Mouse (Mus musculus): ENCODE measurements at regions not wholly inside any gene's neighbourhood (a gene's known extent, or its start where the extent isn't known, plus 50 kb on each side); places are given as distances from the start of the nearest gene placed in this dataset.

GRCm38 (mm10) chr1:128758294-128758801 is 166.3 kb upstream of the Cxcr4 start:
- DNase-seq (ENCODE audit: low spot score) (no peak), ATAC-seq (replicated peaks; ENCODE audit: low FRiP score) (no peak)
- H3K27ac ChIP-seq (ENCODE audit: low read depth, low read length), result no peak overlapping the region
- no peaks in the 10 kb centered on the region for H3K9me3 ChIP-seq (ENCODE audit: control insufficient read depth, low read length)
- H3K4me3 ChIP-seq (ENCODE audit: low read depth, low read length), result no peak overlapping the region
- 77% methylated on average over 13 of the region's 13 CpGs for WGBS
- no peak overlapping the region for H3K4me2 ChIP-seq
- no peaks in the 10 kb centered on the region for H3K36me3 ChIP-seq (ENCODE audit: control insufficient read depth, insufficient read depth, low read length)
- no peaks in the 10 kb centered on the region for H3K4me1 ChIP-seq (replicated peaks; ENCODE audit: control insufficient read depth, insufficient read depth, low read length)
- no peak overlapping the region for H3K9ac ChIP-seq (ENCODE audit: low read depth, low read length)
- H3K27me3 ChIP-seq (replicated peaks; ENCODE audit: control insufficient read depth, insufficient read depth, low read length), result no peaks in the 10 kb centered on the region

GRCm38 (mm10) chr1:128753427-128754012 is 161.4 kb upstream of the Cxcr4 start:
- Histone ChIP-seq H3K27me3 (replicated peaks; ENCODE audit: control insufficient read depth, insufficient read depth, low read length) (no peaks in the 10 kb centered on the region), H3K9me3 (ENCODE audit: control insufficient read depth, low read length) (no peaks in the 10 kb centered on the region), H3K4me1 (replicated peaks; ENCODE audit: control insufficient read depth, insufficient read depth, low read length) (no peaks in the 10 kb centered on the region), H3K27ac (ENCODE audit: low read depth, low read length) (no peak overlapping the region), H3K9ac (ENCODE audit: low read depth, low read length) (no peak overlapping the region), H3K4me2 (no peak overlapping the region), H3K4me3 (ENCODE audit: low read depth, low read length) (no peak overlapping the region), H3K36me3 (ENCODE audit: control insufficient read depth, insufficient read depth, low read length) (no peaks in the 10 kb centered on the region)
- no peak for DNase-seq (ENCODE audit: low spot score)
- 69% methylated on average over 3 of the region's 3 CpGs for WGBS
- ATAC-seq (replicated peaks; ENCODE audit: low FRiP score), result no peak

GRCm38 (mm10) chr1:128749437-128749994 is 157.4 kb upstream of the Cxcr4 start:
- H3K36me3 ChIP-seq (ENCODE audit: control insufficient read depth, insufficient read depth, low read length), result no peaks in the 10 kb centered on the region
- ATAC-seq (replicated peaks; ENCODE audit: low FRiP score) (no peak), DNase-seq (ENCODE audit: low spot score) (no peak)
- H3K27me3 ChIP-seq (replicated peaks; ENCODE audit: control insufficient read depth, insufficient read depth, low read length), result no peaks in the 10 kb centered on the region
- H3K9ac ChIP-seq (ENCODE audit: low read depth, low read length), result no peak overlapping the region
- no peaks in the 10 kb centered on the region for H3K9me3 ChIP-seq (ENCODE audit: control insufficient read depth, low read length)
- H3K4me2 ChIP-seq, result no peak overlapping the region
- WGBS, result 79% methylated on average over 5 of the region's 5 CpGs
- H3K4me1 ChIP-seq (replicated peaks; ENCODE audit: control insufficient read depth, insufficient read depth, low read length), result no peaks in the 10 kb centered on the region
- no peak overlapping the region for H3K4me3 ChIP-seq (ENCODE audit: low read depth, low read length)
- no peak overlapping the region for H3K27ac ChIP-seq (ENCODE audit: low read depth, low read length)

- Histone ChIP-seq H3K4me3 (ENCODE audit: low read depth, low read length) (no peak overlapping the region), H3K4me1 (replicated peaks; ENCODE audit: control insufficient read depth, insufficient read depth, low read length) (no peaks in the 10 kb centered on the region), H3K9me3 (ENCODE audit: control insufficient read depth, low read length) (no peaks in the 10 kb centered on the region), H3K4me2 (no peak overlapping the region), H3K27ac (ENCODE audit: low read depth, low read length) (no peak overlapping the region), H3K27me3 (replicated peaks; ENCODE audit: control insufficient read depth, insufficient read depth, low read length) (no peaks in the 10 kb centered on the region), H3K9ac (ENCODE audit: low read depth, low read length) (no peak overlapping the region), H3K36me3 (ENCODE audit: control insufficient read depth, insufficient read depth, low read length) (no peaks in the 10 kb centered on the region)
- ATAC-seq (replicated peaks; ENCODE audit: low FRiP score) (no peak), DNase-seq (ENCODE audit: low spot score) (no peak)
- WGBS, result 85% methylated on average over 12 of the region's 12 CpGs
These were observed 155.2 kb upstream of the Cxcr4 start for GRCm38 (mm10) chr1:128747196-128747790.

GRCm38 (mm10) chr1:128746461-128747009 is 154.4 kb upstream of the Cxcr4 start:
- ATAC-seq (replicated peaks; ENCODE audit: low FRiP score) (no peak), DNase-seq (ENCODE audit: low spot score) (no peak)
- Histone ChIP-seq H3K27me3 (replicated peaks; ENCODE audit: control insufficient read depth, insufficient read depth, low read length) (no peaks in the 10 kb centered on the region), H3K9ac (ENCODE audit: low read depth, low read length) (no peak overlapping the region), H3K4me3 (ENCODE audit: low read depth, low read length) (no peak overlapping the region), H3K9me3 (ENCODE audit: control insufficient read depth, low read length) (no peaks in the 10 kb centered on the region), H3K4me2 (no peak overlapping the region), H3K36me3 (ENCODE audit: control insufficient read depth, insufficient read depth, low read length) (no peaks in the 10 kb centered on the region), H3K27ac (ENCODE audit: low read depth, low read length) (no peak overlapping the region), H3K4me1 (replicated peaks; ENCODE audit: control insufficient read depth, insufficient read depth, low read length) (no peaks in the 10 kb centered on the region)
- WGBS, result 54% methylated on average over 3 of the region's 3 CpGs

GRCm38 (mm10) chr1:128740616-128741015 is 148.5 kb upstream of the Cxcr4 start:
- Histone ChIP-seq H3K9ac (ENCODE audit: low read depth, low read length) (no peak overlapping the region), H3K4me3 (ENCODE audit: low read depth, low read length) (no peak overlapping the region), H3K36me3 (ENCODE audit: control insufficient read depth, insufficient read depth, low read length) (no peaks in the 10 kb centered on the region), H3K27me3 (replicated peaks; ENCODE audit: control insufficient read depth, insufficient read depth, low read length) (no peaks in the 10 kb centered on the region), H3K4me2 (no peak overlapping the region), H3K27ac (ENCODE audit: low read depth, low read length) (no peak overlapping the region), H3K4me1 (replicated peaks; ENCODE audit: control insufficient read depth, insufficient read depth, low read length) (no peaks in the 10 kb centered on the region), H3K9me3 (ENCODE audit: control insufficient read depth, low read length) (no peaks in the 10 kb centered on the region)
- DNase-seq (ENCODE audit: low spot score) (no peak), ATAC-seq (replicated peaks; ENCODE audit: low FRiP score) (no peak)
- 81% methylated on average over 2 of the region's 2 CpGs for WGBS

GRCm38 (mm10) chr1:128738152-128738551 is 146.1 kb upstream of the Cxcr4 start:
- no peak overlapping the region for H3K27ac ChIP-seq (ENCODE audit: low read depth, low read length)
- H3K4me3 ChIP-seq (ENCODE audit: low read depth, low read length), result no peak overlapping the region
- DNase-seq (ENCODE audit: low spot score) (no peak), ATAC-seq (replicated peaks; ENCODE audit: low FRiP score) (no peak)
- WGBS, result 67% methylated on average over 4 of the region's 4 CpGs
- no peaks in the 10 kb centered on the region for H3K9me3 ChIP-seq (ENCODE audit: control insufficient read depth, low read length)
- H3K27me3 ChIP-seq (replicated peaks; ENCODE audit: control insufficient read depth, insufficient read depth, low read length), result no peaks in the 10 kb centered on the region
- no peak overlapping the region for H3K4me2 ChIP-seq
- H3K4me1 ChIP-seq (replicated peaks; ENCODE audit: control insufficient read depth, insufficient read depth, low read length), result no peaks in the 10 kb centered on the region
- no peak overlapping the region for H3K9ac ChIP-seq (ENCODE audit: low read depth, low read length)
- H3K36me3 ChIP-seq (ENCODE audit: control insufficient read depth, insufficient read depth, low read length), result no peaks in the 10 kb centered on the region

GRCm38 (mm10) chr1:128734857-128735256 is 142.8 kb upstream of the Cxcr4 start:
- ATAC-seq (replicated peaks; ENCODE audit: low FRiP score), result no peak
- Histone ChIP-seq H3K4me1 (replicated peaks; ENCODE audit: control insufficient read depth, insufficient read depth, low read length) (no peaks in the 10 kb centered on the region), H3K9me3 (ENCODE audit: control insufficient read depth, low read length) (no peaks in the 10 kb centered on the region), H3K4me2 (no peak overlapping the region), H3K27me3 (replicated peaks; ENCODE audit: control insufficient read depth, insufficient read depth, low read length) (no peaks in the 10 kb centered on the region), H3K36me3 (ENCODE audit: control insufficient read depth, insufficient read depth, low read length) (no peaks in the 10 kb centered on the region), H3K9ac (ENCODE audit: low read depth, low read length) (no peak overlapping the region), H3K27ac (ENCODE audit: low read depth, low read length) (no peak overlapping the region), H3K4me3 (ENCODE audit: low read depth, low read length) (no peak overlapping the region)
- 63% methylated on average over 2 of the region's 2 CpGs for whole genome bisulfite sequencing
- no peak for DNase-seq (ENCODE audit: low spot score)

- H3K9me3 ChIP-seq (ENCODE audit: control insufficient read depth, low read length), result no peaks in the 10 kb centered on the region
- ATAC-seq (replicated peaks; ENCODE audit: low FRiP score) (no peak), DNase-seq (ENCODE audit: low spot score) (no peak)
- H3K27me3 ChIP-seq (replicated peaks; ENCODE audit: control insufficient read depth, insufficient read depth, low read length), result no peaks in the 10 kb centered on the region
- no peaks in the 10 kb centered on the region for H3K36me3 ChIP-seq (ENCODE audit: control insufficient read depth, insufficient read depth, low read length)
- no peak overlapping the region for H3K27ac ChIP-seq (ENCODE audit: low read depth, low read length)
- no peaks in the 10 kb centered on the region for H3K4me1 ChIP-seq (replicated peaks; ENCODE audit: control insufficient read depth, insufficient read depth, low read length)
- no peak overlapping the region for H3K4me2 ChIP-seq
- no peak overlapping the region for H3K9ac ChIP-seq (ENCODE audit: low read depth, low read length)
- H3K4me3 ChIP-seq (ENCODE audit: low read depth, low read length), result no peak overlapping the region
- 74% methylated on average over 3 of the region's 3 CpGs for WGBS
These were observed 139.4 kb upstream of the Cxcr4 start for GRCm38 (mm10) chr1:128731445-128731844.

Measured in liver, embryonic 11.5 days (tissue).